Mouse (Mus musculus): ENCODE results near the gene Maml1. TPM values are rescaled to one million over a fixed set of nuclear protein-coding genes. Genes with fewer than 3 reads are reported as not detected.

Maml1 gene
- polyA plus RNA-seq, 1 experiment from 2014 or later, result 2.5 TPM

- Histone ChIP-seq H3K4me2 (no peak overlapping the region), H3K4me1 (peaks cover 21% of the 10 kb centered on the region), H3K36me3 (peaks cover 76% of the 10 kb centered on the region), H3K9ac (no peak overlapping the region), H3K9me3 (no peaks in the 10 kb centered on the region), H3K27me3 (replicated peaks) (no peaks in the 10 kb centered on the region), H3K4me3 (no peak overlapping the region), H3K27ac (replicated peaks) (no peak overlapping the region)
- 81% methylated on average over 2 of the region's 2 CpGs for WGBS
- no peak for ATAC-seq (ENCODE audit: extremely low read depth, insufficient number of reproducible peaks, low FRiP score, low TSS enrichment)
Measured at GRCm38 (mm10) chr11:50206037-50206436, 86.1 kb downstream of the Maml1 start.

Small RNAs within 50 kb of the gene (microRNA-seq; reads per million reads assigned to microRNA genes)
- 0.61 reads per million for gene Mir6919

Other genes with a start within 250 kb of the Maml1 start
- gene Tbc1d9b, start 160.9 kb downstream of the Maml1 start, polyA plus RNA-seq (2015; fragmentation: Nextera tagmentation; extraction: Ambion mirVana), result 26.5 and 26.8 TPM in 2 replicates
- gene Mrnip, start 117.9 kb downstream of the Maml1 start, polyA plus RNA-seq (2015; fragmentation: Nextera tagmentation; extraction: Ambion mirVana), result 12.8 and 13.0 TPM in 2 replicates
- 265 and 277 TPM in 2 replicates for gene Sqstm1, start 81.5 kb downstream of the Maml1 start, polyA plus RNA-seq (2015; fragmentation: Nextera tagmentation; extraction: Ambion mirVana)
- 22.2 and 25.2 TPM in 2 replicates for gene Mgat4b, start 81.4 kb downstream of the Maml1 start, polyA plus RNA-seq (2015; fragmentation: Nextera tagmentation; extraction: Ambion mirVana)
- gene Ltc4s, start 53.7 kb downstream of the Maml1 start, polyA plus RNA-seq (2015; fragmentation: Nextera tagmentation; extraction: Ambion mirVana), result 1.1 and 2.9 TPM in 2 replicates
- gene Canx, start 33.4 kb upstream of the Maml1 start, polyA plus RNA-seq (2015; fragmentation: Nextera tagmentation; extraction: Ambion mirVana), result 262 and 285 TPM in 2 replicates
- gene Cby3, start 62.2 kb upstream of the Maml1 start, polyA plus RNA-seq (2015; fragmentation: Nextera tagmentation; extraction: Ambion mirVana), result not detected in 2 replicates
- gene Hnrnph1, start 84.7 kb upstream of the Maml1 start, polyA plus RNA-seq (2015; fragmentation: Nextera tagmentation; extraction: Ambion mirVana), result 232 and 238 TPM in 2 replicates
- gene Rufy1, start 138.8 kb upstream of the Maml1 start, polyA plus RNA-seq (2015; fragmentation: Nextera tagmentation; extraction: Ambion mirVana), result 19.5 and 22.2 TPM in 2 replicates

Measured in heart, embryonic 13.5 days (tissue).